Mouse (Mus musculus): ENCODE results near the gene Znrf2. TPM values are rescaled to one million over a fixed set of nuclear protein-coding genes. Genes with fewer than 3 reads are reported as not detected.

The Znrf2 gene
- polyA plus RNA-seq, 2 experiments, result 5.5 to 6.3 TPM

DNA sequence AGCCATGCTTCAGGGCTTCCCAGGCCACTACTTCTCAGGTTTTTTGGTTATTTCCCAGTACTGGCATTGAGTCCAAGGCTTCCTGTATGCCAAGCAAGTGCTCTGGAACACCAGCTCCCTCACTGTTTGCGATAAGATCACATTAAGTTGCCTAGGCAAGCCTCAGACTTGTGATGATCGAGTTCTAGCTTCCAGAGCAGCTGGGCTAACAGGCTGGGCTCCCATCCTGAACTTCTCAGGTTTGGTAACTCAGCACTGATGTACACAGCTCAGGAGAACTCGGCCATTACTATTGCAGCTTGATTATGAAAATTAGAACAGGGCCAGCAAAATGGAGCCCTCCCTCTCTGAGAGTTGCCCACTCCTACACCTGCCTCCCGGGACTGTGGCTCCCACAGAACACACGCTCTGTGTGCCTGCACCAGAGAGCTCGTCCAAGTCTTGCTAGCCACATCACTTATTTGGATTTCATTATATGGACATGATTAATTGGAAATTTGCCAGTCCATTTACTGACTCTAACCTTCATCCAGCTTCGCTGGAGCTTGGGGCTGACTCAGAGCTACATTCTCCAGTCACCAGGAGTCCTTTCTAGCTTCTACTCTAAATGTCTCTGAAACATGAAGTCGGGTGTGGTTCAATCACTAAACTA, 14.5 kb downstream of the Znrf2 start:
- H3K4me2 ChIP-seq (replicated peaks; ENCODE audit: low read depth, low read length, severe bottlenecking), result no peak overlapping the region
- no peak overlapping the region; the same call in 1 of the 2 replicates for H3K27ac ChIP-seq (replicated peaks; ENCODE audit: low read depth, low read length)
- 43% methylated on average over 8 of the region's 8 CpGs for WGBS
- ATAC-seq (ENCODE audit: low FRiP score, low read depth) (no peak), DNase-seq (ENCODE audit: low spot score) (peak; percentile 42)
- H3K9ac ChIP-seq (ENCODE audit: low read depth, low read length, severe bottlenecking), result no peak overlapping the region
- peaks cover 9% of the 10 kb centered on the region for H3K4me1 ChIP-seq (ENCODE audit: control insufficient read depth, insufficient read depth, low read length)
- no peak for TF ChIP-seq POLR2A (IDR thresholded peaks at IDR 0.05; ENCODE audit: borderline replicate concordance, extremely low read depth, insufficient read depth, insufficient read length)
- no peaks in the 10 kb centered on the region for H3K36me3 ChIP-seq (ENCODE audit: control insufficient read depth, insufficient read depth, low read length)
- H3K9me3 ChIP-seq (ENCODE audit: control insufficient read depth, low read length), result no peaks in the 10 kb centered on the region
- H3K4me3 ChIP-seq (replicated peaks; ENCODE audit: low read length), result no peak overlapping the region
- no peaks in the 10 kb centered on the region for H3K27me3 ChIP-seq (ENCODE audit: control insufficient read depth, insufficient read depth, low read length)

DNA sequence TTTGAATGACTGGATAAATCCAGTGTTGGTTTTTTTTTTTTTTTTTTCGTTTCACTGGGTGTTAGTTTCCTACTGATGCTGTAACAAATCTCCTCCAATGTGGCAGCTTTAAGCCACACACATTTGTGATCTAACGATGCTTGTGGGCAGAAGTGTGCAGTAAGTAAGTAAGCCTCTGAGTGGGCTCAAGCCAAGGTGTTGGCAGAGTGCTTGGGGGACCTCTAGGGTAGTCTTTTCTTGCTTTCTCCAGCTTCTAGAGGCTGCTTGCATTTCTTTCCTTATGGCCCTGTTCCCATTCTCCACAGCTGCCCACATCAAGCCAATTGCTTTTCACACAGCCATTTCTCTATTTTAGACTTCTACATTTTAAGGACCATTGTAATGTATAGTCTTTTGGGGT, 16.7 kb downstream of the Znrf2 start:
- Histone ChIP-seq H3K36me3 (ENCODE audit: control insufficient read depth, insufficient read depth, low read length) (no peaks in the 10 kb centered on the region), H3K4me3 (replicated peaks; ENCODE audit: low read length) (no peak overlapping the region), H3K9ac (ENCODE audit: low read depth, low read length, severe bottlenecking) (no peak overlapping the region), H3K4me1 (ENCODE audit: control insufficient read depth, insufficient read depth, low read length) (peaks cover 9% of the 10 kb centered on the region), H3K9me3 (ENCODE audit: control insufficient read depth, low read length) (no peaks in the 10 kb centered on the region), H3K4me2 (replicated peaks; ENCODE audit: low read depth, low read length, severe bottlenecking) (no peak overlapping the region), H3K27me3 (ENCODE audit: control insufficient read depth, insufficient read depth, low read length) (no peaks in the 10 kb centered on the region), H3K27ac (replicated peaks; ENCODE audit: low read depth, low read length) (no peak overlapping the region)
- no peak for TF ChIP-seq POLR2A (IDR thresholded peaks at IDR 0.05; ENCODE audit: borderline replicate concordance, extremely low read depth, insufficient read depth, insufficient read length)
- WGBS, result 40% methylated on average over 2 of the region's 2 CpGs
- ATAC-seq (ENCODE audit: low FRiP score, low read depth), result no peak
- DNase-seq (ENCODE audit: low spot score), result no peak

DNA sequence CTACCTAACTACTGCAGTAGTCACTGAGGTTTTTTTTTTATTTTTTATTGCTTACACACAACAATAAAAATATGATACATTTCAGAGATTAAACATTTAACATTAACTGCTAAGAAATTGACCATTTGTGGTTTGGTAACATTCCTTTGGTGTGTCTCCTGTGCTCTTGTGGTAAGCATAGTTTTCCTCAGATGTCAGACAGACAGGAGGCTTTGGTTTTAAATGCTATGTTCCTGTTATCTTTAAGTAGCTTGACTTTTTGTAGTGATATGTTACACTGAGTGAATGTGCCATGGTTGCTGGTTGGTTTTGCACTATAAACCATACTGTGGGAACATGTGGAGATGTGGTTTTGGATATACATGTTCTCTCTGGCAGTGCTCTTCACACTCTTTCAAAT, 19.9 kb downstream of the Znrf2 start:
- no peak overlapping the region for H3K27ac ChIP-seq (replicated peaks; ENCODE audit: low read depth, low read length)
- H3K4me3 ChIP-seq (replicated peaks; ENCODE audit: low read length), result no peak overlapping the region
- no peaks in the 10 kb centered on the region for H3K27me3 ChIP-seq (ENCODE audit: control insufficient read depth, insufficient read depth, low read length)
- H3K9me3 ChIP-seq (ENCODE audit: control insufficient read depth, low read length), result peaks cover 9% of the 10 kb centered on the region; the same call in 1 of the 2 replicates
- H3K4me1 ChIP-seq (ENCODE audit: control insufficient read depth, insufficient read depth, low read length), result 0 out of 2 replicates have a peak, but pooled peaks cover 2% of the 10 kb centered on the region
- ATAC-seq (ENCODE audit: low FRiP score, low read depth) (no peak), DNase-seq (ENCODE audit: low spot score) (no peak)
- H3K9ac ChIP-seq (ENCODE audit: low read depth, low read length, severe bottlenecking), result no peak overlapping the region
- no peak overlapping the region for H3K4me2 ChIP-seq (replicated peaks; ENCODE audit: low read depth, low read length, severe bottlenecking)
- no peak for TF ChIP-seq POLR2A (IDR thresholded peaks at IDR 0.05; ENCODE audit: borderline replicate concordance, extremely low read depth, insufficient read depth, insufficient read length)
- no peaks in the 10 kb centered on the region for H3K36me3 ChIP-seq (ENCODE audit: control insufficient read depth, insufficient read depth, low read length)

- no peak for DNase-seq (ENCODE audit: low spot score)
- Histone ChIP-seq H3K27me3 (ENCODE audit: control insufficient read depth, insufficient read depth, low read length) (no peaks in the 10 kb centered on the region), H3K36me3 (ENCODE audit: control insufficient read depth, insufficient read depth, low read length) (no peaks in the 10 kb centered on the region), H3K4me2 (replicated peaks; ENCODE audit: low read depth, low read length, severe bottlenecking) (no peak overlapping the region), H3K9me3 (ENCODE audit: control insufficient read depth, low read length) (peaks cover 9% of the 10 kb centered on the region; the same call in 1 of the 2 replicates), H3K9ac (ENCODE audit: low read depth, low read length, severe bottlenecking) (no peak overlapping the region), H3K4me1 (ENCODE audit: control insufficient read depth, insufficient read depth, low read length) (no peaks in the 10 kb centered on the region), H3K27ac (replicated peaks; ENCODE audit: low read depth, low read length) (no peak overlapping the region), H3K4me3 (replicated peaks; ENCODE audit: low read length) (no peak overlapping the region)
- no peak for TF ChIP-seq POLR2A (IDR thresholded peaks at IDR 0.05; ENCODE audit: borderline replicate concordance, extremely low read depth, insufficient read depth, insufficient read length)
- no peak for ATAC-seq (ENCODE audit: low FRiP score, low read depth)
Observed at GRCm38 (mm10) chr6:54841399-54841798, 24.7 kb downstream of the Znrf2 start.

DNA sequence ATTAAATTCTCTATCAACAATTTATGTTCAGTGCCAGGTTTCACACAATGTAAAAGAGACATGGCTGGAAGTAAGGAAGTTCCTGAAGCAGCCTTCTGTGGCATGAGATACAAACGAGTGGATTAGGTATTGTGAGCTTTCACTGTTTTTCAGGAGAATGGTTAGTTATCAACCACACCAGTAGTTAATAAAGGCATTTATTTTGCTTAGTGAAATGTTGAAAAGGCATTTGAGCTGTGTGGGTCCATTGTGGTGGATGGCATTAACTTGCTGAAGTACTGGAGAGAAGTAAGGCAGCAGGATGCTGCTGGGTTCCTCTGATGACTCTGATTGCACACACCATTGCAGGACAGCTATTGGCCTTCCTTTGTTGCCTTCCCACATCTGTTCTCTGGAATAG, 25.3 kb downstream of the Znrf2 start:
- Histone ChIP-seq H3K9me3 (ENCODE audit: control insufficient read depth, low read length) (peaks cover 9% of the 10 kb centered on the region; the same call in 1 of the 2 replicates), H3K27me3 (ENCODE audit: control insufficient read depth, insufficient read depth, low read length) (no peaks in the 10 kb centered on the region), H3K4me2 (replicated peaks; ENCODE audit: low read depth, low read length, severe bottlenecking) (no peak overlapping the region), H3K4me3 (replicated peaks; ENCODE audit: low read length) (no peak overlapping the region), H3K9ac (ENCODE audit: low read depth, low read length, severe bottlenecking) (no peak overlapping the region), H3K27ac (replicated peaks; ENCODE audit: low read depth, low read length) (no peak overlapping the region), H3K36me3 (ENCODE audit: control insufficient read depth, insufficient read depth, low read length) (no peaks in the 10 kb centered on the region), H3K4me1 (ENCODE audit: control insufficient read depth, insufficient read depth, low read length) (no peaks in the 10 kb centered on the region)
- 49% methylated on average over 1 of the region's 1 CpGs for WGBS
- ATAC-seq (ENCODE audit: low FRiP score, low read depth) (no peak), DNase-seq (ENCODE audit: low spot score) (no peak)
- no peak for TF ChIP-seq POLR2A (IDR thresholded peaks at IDR 0.05; ENCODE audit: borderline replicate concordance, extremely low read depth, insufficient read depth, insufficient read length)

Data from limb, embryonic 14.5 days (tissue).